Mouse (Mus musculus) stomach, embryonic 16.5 days (tissue): Measurements from ENCODE around the gene Mrpl21. TPM values are rescaled to one million over a fixed set of nuclear protein-coding genes. Genes with fewer than 3 reads are reported as not detected.

Source experiments
- ATAC-seq: fragments of 200-750 bp; cut with Nextera tagmentation; 2 replicates; pipeline ENCODE4 v1.8.0; 2017; ENCODE audit warnings: moderate number of reproducible peaks, moderate TSS enrichment; ENCODE audit not compliant: insufficient read depth, low FRiP score
- H3K27ac ChIP-seq: fragments of 300-500 bp; sonication (generic); 2 replicates; pipeline ENCODE4 v1.5.1; 2014; ENCODE audit warnings: low read length
- H3K27me3 ChIP-seq: fragments of 300-500 bp; sonication (generic); 2 replicates; pipeline ENCODE4 v1.6.1; 2014; ENCODE audit warnings: low read length, control low read depth, mixed read lengths; ENCODE audit not compliant: control insufficient read depth, insufficient read depth
- H3K36me3 ChIP-seq: fragments of 300-500 bp; sonication (generic); 2 replicates; pipeline ENCODE4 v1.6.1; 2014; ENCODE audit warnings: low read length; ENCODE audit not compliant: control insufficient read depth, insufficient read depth
- H3K4me1 ChIP-seq: fragments of 300-500 bp; sonication (generic); 2 replicates; pipeline ENCODE4 v1.6.1; 2014; ENCODE audit warnings: low read length, control low read depth, mixed read lengths; ENCODE audit not compliant: control insufficient read depth, insufficient read depth
- H3K4me2 ChIP-seq: fragments of 300-500 bp; sonication (generic); 2 replicates; pipeline ENCODE4 v1.6.1; 2014; ENCODE audit warnings: low read depth, low read length, mixed read lengths
- H3K4me3 ChIP-seq: fragments of 300-500 bp; sonication (generic); replicated peaks from 2 replicates; pipeline ENCODE4 v1.5.1; 2014; ENCODE audit warnings: mild to moderate bottlenecking, low read length
- H3K9ac ChIP-seq: fragments of 300-500 bp; sonication (generic); 2 replicates; pipeline ENCODE4 v1.6.1; 2014; ENCODE audit warnings: low read length
- H3K9me3 ChIP-seq: fragments of 300-500 bp; sonication (generic); replicated peaks from 2 replicates; pipeline ENCODE4 v1.6.1; 2016; ENCODE audit warnings: low read length, control low read depth; ENCODE audit not compliant: control insufficient read depth
- WGBS: fragments of 180-500 bp; shearing (Covaris S2); extraction: QIAGEN DNeasy Blood & Tissue Kit; methylation state at CpG from one replicate; pipeline ENCODE4 v1.1.7; 2014; 5-methylcytosine and 5-hydroxymethylcytosine counted together
- polyA plus RNA-seq: library from polyadenylated mRNA; unstranded; fragments of >200 nt; fragmentation: Nextera tagmentation; extraction: Ambion mirVana; gene quantifications from 2 replicates; pipeline ENCODE4 v1.2.1, GENCODE M21; 2015

Gene Mrpl21
- polyA plus RNA-seq, 1 experiment from 2014 or later = 104 TPM

DNA sequence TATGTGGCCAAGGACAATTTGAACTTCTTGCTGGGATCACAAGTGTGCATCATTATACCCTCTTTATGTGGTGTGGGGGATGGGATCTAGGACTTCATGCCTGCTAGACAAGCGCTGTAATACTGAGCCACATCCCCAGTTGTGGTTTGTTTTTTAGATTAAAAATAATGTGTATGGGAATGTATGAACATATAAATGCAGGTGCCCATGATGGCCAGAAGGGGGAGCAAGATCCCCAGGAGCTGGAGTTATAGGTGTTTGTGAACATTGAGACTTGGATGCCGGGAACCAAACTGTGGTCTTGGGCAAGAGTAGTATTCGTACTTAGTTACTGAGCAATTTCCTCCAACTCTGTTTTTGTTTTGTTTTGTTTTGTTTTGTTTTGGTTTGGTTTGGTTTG, 38.1 kb downstream of the Mrpl21 start:
- H3K9ac ChIP-seq = no peak overlapping the region
- peaks cover 13% of the 10 kb centered on the region for H3K4me1 ChIP-seq
- no peaks in the 10 kb centered on the region for H3K36me3 ChIP-seq
- WGBS = 74% methylated on average over 3 of the region's 3 CpGs
- H3K4me3 ChIP-seq = no peak overlapping the region
- H3K9me3 ChIP-seq = no peaks in the 10 kb centered on the region
- H3K27ac ChIP-seq = no peak overlapping the region
- no peak for ATAC-seq
- H3K4me2 ChIP-seq = no peak overlapping the region
- H3K27me3 ChIP-seq = no peaks in the 10 kb centered on the region

DNA sequence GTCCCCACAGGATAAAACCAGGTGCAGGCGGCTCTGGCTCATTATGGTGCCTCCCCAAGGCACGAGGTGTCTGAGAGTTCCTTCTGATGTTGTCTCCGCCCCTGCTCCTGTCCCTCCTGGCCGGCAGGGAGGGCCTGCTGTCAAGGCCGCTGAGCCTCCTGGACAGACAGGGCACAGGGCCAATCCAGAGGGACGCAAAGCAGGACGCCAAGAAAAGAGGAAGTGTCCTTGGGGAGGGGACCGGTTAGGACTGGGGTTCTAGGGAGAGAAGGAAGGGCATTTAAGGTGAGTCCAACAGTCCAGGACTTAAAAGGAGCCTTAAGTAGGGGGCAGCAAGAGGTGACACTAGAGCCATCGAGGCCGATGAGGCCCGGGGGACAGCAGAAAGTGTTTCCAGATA, 38.9 kb downstream of the Mrpl21 start:
- 9% methylated on average over 11 of the region's 11 CpGs for WGBS
- peak overlapping the region; percentile 99 for H3K4me2 ChIP-seq
- peak overlapping the region; percentile 74 for H3K4me3 ChIP-seq
- peak; percentile 10; the same call in 1 of the 2 replicates for ATAC-seq
- H3K4me1 ChIP-seq = peaks cover 21% of the 10 kb centered on the region
- no peaks in the 10 kb centered on the region for H3K27me3 ChIP-seq
- H3K27ac ChIP-seq = peak overlapping the region; percentile 64
- H3K9ac ChIP-seq = peak overlapping the region; percentile 47
- H3K36me3 ChIP-seq = no peaks in the 10 kb centered on the region
- H3K9me3 ChIP-seq = no peaks in the 10 kb centered on the region

DNA sequence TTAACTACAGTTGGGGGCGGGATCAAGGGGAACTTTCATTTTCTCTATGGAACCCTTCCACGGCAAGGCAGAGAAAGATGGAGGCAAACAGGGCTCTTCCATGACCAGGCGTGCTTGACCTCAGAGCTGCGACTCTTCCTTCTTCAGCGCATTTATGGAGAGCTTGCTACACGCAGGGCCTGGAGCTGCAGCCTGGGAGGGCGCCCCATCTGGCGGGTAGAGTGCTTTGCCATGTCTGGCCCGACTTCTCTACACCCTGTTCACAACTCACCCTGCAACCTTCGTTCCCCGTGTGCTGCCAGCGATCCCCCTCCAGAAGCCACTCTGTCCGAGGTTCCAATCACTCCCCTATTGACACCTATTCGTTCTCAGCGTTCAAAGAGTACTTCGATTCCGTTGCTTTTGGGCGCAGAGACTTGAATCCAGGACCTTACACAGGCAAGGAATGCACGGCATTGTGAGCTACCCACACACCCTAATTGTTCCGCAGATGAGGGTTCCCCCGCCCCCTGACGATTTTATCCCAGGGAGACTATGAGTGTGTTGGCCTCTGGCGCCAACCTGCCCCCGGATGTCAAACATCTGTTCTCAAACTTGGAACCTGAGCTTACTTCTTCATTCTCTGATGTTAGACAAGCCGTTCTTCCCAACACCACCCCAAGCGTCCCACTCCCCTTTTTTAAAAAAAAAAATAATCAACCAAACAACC, 39.7 kb downstream of the Mrpl21 start, which contains the start of gene Cpt1a:
Gene Cpt1a (plus strand): TSS at position 74 of the 709 bp plus-strand sequence.
- H3K4me2 ChIP-seq = peak within 1 kb of the TSS; percentile 99
- peak within 1 kb of the TSS; percentile 74 for H3K4me3 ChIP-seq
- H3K9ac ChIP-seq = peak within 1 kb of the TSS; percentile 77
- WGBS = 3% methylated on average over 26 of the region's 26 CpGs
- no peaks in the 10 kb centered on the region for H3K27me3 ChIP-seq
- no peaks in the 10 kb centered on the region for H3K36me3 ChIP-seq
- no peak for ATAC-seq
- H3K4me1 ChIP-seq = peaks cover 22% of the 10 kb centered on the region
- no peaks in the 10 kb centered on the region for H3K9me3 ChIP-seq
- H3K27ac ChIP-seq = peak within 1 kb of the TSS; percentile 94

DNA sequence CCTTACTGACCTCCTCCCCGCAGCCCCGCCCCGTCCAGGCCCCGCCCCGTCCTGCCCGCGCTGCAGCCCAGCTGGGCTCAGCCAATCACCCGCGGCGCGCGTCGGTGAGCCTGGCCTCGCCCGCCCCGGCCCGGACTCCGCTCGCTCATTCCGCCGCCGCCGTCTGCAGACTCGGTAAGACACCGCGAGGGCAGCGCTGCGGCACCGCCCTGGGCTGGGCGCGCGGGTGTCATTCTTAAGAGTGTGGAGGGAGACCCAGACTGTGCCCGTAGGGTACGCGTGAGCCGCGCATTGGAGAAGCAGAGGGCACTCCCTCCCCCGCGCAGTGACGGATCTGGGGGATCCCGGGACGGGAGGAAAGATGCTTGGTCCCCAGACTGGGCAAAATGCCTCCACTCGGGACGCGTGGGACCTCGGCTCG, 40.5 kb downstream of the Mrpl21 start:
- H3K36me3 ChIP-seq = no peaks in the 10 kb centered on the region
- peak overlapping the region; percentile 99 for H3K4me2 ChIP-seq
- 1% methylated on average over 47 of the region's 47 CpGs for WGBS
- ATAC-seq = peak; percentile 86
- peaks cover 22% of the 10 kb centered on the region for H3K4me1 ChIP-seq
- H3K9me3 ChIP-seq = no peaks in the 10 kb centered on the region
- H3K27ac ChIP-seq = peak overlapping the region; percentile 94; the same call in 1 of the 2 replicates
- peak overlapping the region; percentile 74 for H3K4me3 ChIP-seq
- no peaks in the 10 kb centered on the region for H3K27me3 ChIP-seq
- H3K9ac ChIP-seq = peak overlapping the region; percentile 77

DNA sequence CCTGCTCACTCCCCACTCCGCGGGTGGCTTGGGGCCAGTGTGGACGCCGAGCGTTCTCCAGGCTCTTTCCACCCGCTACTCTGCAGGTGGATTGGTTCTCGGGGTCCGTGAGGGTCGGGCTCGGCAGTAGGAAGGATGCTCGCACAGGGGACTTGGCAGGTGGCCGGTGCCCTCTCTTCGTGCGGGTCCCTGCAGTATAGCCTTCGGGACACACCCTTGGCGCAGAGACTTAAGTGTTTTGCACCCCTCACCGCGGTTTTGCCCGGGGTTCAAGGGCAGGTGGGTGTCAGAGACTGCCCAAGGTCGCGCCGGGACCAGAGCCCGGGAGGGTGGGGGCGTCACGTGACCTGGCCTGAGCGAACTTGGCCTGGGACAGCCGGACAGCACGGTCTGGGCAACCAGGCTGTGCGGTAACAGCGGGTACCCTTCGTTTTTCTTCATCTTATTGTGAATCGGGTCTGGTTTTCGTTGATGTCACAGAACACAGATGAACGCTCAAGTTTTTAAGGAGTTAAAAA, 41.1 kb downstream of the Mrpl21 start:
- peak overlapping the region; percentile 99 for H3K4me2 ChIP-seq
- under 1% methylated on average over 34 of the region's 34 CpGs for WGBS
- H3K36me3 ChIP-seq = no peaks in the 10 kb centered on the region
- H3K9me3 ChIP-seq = no peaks in the 10 kb centered on the region
- H3K4me3 ChIP-seq = peak overlapping the region; percentile 74
- ATAC-seq = no peak
- H3K27ac ChIP-seq = peak overlapping the region; percentile 94
- H3K9ac ChIP-seq = peak overlapping the region; percentile 77
- H3K4me1 ChIP-seq = peaks cover 22% of the 10 kb centered on the region
- H3K27me3 ChIP-seq = no peaks in the 10 kb centered on the region

DNA sequence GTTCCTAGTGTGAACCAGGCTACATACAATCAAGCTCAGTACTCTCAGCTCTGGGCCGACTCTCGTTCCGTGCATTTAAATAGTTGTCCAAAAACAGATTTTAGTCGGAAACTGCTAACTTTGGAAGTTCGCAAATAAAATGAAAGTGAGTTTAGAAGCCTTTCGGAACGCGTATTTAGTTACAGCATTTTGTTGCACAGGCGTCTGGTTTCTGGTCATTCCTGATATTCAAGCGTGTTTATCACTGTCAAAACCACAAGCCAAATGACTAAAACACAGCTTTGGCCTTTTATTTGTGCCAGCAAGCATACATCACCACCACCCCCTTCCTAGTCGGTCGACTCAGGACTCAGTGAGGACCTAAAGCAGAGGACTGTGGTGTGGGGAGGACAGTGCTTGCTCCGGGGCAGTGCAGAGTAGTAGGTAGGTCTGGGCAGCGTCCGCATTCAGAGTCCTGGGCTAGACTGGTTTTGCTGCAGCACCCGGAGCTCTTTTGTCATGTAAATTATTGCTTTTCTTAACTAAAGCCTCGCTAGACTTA, 41.6 kb downstream of the Mrpl21 start:
- Histone ChIP-seq H3K36me3 (no peaks in the 10 kb centered on the region), H3K4me3 (peak overlapping the region; percentile 74), H3K4me1 (peaks cover 22% of the 10 kb centered on the region), H3K4me2 (peak overlapping the region; percentile 99), H3K27ac (peak overlapping the region; percentile 94), H3K9me3 (no peaks in the 10 kb centered on the region), H3K27me3 (no peaks in the 10 kb centered on the region), H3K9ac (peak overlapping the region; percentile 77)
- no peak for ATAC-seq
- WGBS = 3% methylated on average over 17 of the region's 17 CpGs

DNA sequence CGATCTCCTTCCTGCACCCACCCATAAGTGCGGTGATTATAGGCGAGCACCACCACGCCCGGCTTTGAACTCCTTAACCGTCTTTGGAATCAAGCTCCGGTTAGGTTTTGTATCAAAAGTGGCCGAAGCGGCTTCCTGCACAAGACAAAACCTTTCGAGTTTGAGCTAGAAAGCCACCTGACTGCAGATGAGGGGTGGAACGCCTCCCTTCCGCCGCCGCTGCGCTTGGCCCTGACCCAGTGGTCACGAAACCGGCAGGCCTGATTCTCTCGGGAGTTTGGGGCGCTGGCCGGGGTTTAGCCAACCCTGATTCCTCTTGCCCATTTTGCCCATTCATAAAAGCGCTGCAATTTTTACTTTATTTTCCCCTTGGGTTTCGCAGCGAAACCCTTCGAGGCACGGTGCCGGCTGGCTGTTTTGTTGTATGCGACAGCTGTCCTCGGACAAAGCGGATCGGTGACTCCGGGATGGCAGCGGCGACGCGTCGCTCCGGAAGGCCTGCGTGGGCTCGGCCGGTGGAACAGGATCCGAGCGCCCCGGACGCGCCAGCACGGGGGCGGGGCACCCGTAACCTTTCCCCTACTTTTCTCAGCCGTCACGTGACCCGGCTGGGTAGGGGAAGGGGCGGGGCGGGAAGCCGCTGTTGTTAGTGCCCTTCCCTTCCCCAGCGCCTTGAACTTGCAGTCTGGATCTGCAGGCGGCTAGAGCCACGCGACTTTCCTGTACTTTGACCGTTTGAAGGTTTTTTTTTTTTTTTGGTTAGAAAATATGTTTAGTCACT, 42.4 kb downstream of the Mrpl21 start:
- ATAC-seq = peak; percentile 81
- WGBS = under 1% methylated on average over 59 of the region's 59 CpGs
- H3K9me3 ChIP-seq = no peaks in the 10 kb centered on the region
- peak overlapping the region; percentile 77 for H3K9ac ChIP-seq
- H3K36me3 ChIP-seq = no peaks in the 10 kb centered on the region
- peak overlapping the region; percentile 94 for H3K27ac ChIP-seq
- peaks cover 22% of the 10 kb centered on the region for H3K4me1 ChIP-seq
- no peaks in the 10 kb centered on the region for H3K27me3 ChIP-seq
- peak overlapping the region; percentile 99 for H3K4me2 ChIP-seq
- H3K4me3 ChIP-seq = peak overlapping the region; percentile 74

DNA sequence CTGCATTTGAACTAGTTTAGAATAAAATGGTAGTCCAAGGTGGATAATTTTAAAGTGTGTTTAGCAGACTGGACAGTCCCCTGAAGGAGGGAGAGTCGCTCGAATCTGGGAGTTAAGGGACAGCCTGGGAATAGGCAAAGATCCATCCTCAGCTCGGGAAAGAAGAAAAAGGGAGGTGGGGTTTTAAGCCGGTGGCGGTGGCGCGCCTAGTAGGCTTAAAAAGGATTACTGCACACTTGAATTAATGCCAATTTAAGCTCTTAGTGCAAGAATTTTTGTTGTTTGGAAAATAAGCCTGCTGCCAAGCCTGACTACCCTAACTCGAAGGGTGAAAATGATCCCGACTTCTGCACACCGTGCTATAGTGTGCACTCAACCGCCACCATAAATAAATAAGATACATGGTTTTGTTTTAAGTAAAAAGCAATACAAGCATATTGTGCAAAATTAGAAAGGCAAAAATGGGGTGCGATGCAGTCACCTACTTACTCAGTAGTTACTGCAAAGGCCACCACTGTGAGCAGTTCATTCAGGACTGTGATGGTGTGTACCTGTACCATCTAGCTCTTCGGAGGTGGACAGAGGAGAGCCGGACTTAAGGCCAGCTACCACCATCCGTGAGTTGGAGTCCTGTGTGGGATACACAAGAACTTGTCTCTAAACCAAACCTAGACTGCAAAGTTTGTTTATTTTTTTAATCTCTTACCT, 43.2 kb downstream of the Mrpl21 start:
- no peak for ATAC-seq
- no peaks in the 10 kb centered on the region for H3K36me3 ChIP-seq
- H3K27me3 ChIP-seq = no peaks in the 10 kb centered on the region
- H3K9me3 ChIP-seq = no peaks in the 10 kb centered on the region
- peaks cover 22% of the 10 kb centered on the region for H3K4me1 ChIP-seq
- 25% methylated on average over 15 of the region's 15 CpGs for WGBS
- peak overlapping the region; percentile 77 for H3K9ac ChIP-seq
- peak overlapping the region; percentile 99 for H3K4me2 ChIP-seq
- peak overlapping the region; percentile 74 for H3K4me3 ChIP-seq
- H3K27ac ChIP-seq = peak overlapping the region; percentile 94
